17 mouse cellular contexts compared by ENCODE assay signal in the genomic region with DNA sequence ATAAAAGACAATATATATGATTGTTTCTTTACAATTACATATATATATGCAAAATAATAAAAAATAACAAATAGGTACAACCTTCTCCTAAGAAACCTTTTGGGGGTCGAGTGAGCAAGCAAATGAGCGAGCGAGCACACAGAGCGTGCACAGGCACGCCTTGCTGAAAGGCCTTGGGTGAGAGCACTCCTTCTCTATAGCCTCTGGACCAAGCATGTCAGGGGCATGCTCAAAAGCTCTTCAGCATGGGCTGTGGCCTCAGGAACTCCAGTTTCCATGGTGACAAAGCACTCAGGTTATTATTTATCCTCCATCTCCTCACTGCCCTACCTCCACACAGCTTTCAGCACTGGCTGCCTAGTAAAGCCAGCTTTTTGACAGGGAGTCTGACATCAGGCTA. TPM values are rescaled to one million over a fixed set of nuclear protein-coding genes. Genes with fewer than 3 reads are reported as not detected.
A peak's percentile ranks its signal among the peaks of the same experiment; 100 is the strongest.
DNase-seq lines count a peak whose midpoint lies in the region; TF ChIP-seq lines count a peak whose summit lies in the region.
"Had no signal": no experiment of that assay in that cellular context is flagged by ENCODE, and none has a peak within 500 bp of the region (broad histone marks: within the 10 kb centered on the region; RNA-seq: fewer than 3 reads in every experiment).

No protein-coding gene starts in this region.

- in situ Hi-C loops in ES-E14 (cut with MboI; ENCODE audit: low sequenced_read_pairs in 2 of 2, unreplicated experiment in 2 of 2), result loop anchor here in 1 of 2 experiments (10.0 kb wide), 1 partner anchor 112 kb away; no protein-coding TSS in a partner anchor

- intact Hi-C loops in left cerebral cortex, postnatal 25 days (cut with DNase I), result no loop called here

- peaks cover 72% of the 10 kb centered on the region for H3K79me2 ChIP-seq in macrophage (ENCODE audit: inconsistent target)

- H3K4me1 ChIP-seq in ES-E14 (ENCODE audit: control insufficient read depth in 2 of 2, insufficient read depth in 2 of 2, low read length in 2 of 2, poor library complexity in 1 of 2), result peaks cover 0 to 7% of the 10 kb centered on the region in 2 experiments; a peak in 2 of 4 replicates
- H3K4me1 ChIP-seq in embryonic facial prominence, embryonic 10.5 days, result peaks cover 18% of the 10 kb centered on the region
- H3K4me1 ChIP-seq: heart, embryonic 12.5 days had no signal

- WGBS in embryonic facial prominence, embryonic 10.5 days, result 81% methylated on average over 5 of the region's 5 CpGs
- 92% methylated on average over 5 of the region's 5 CpGs for WGBS in macrophage (ENCODE audit: missing documents)

- DNase-seq in lung, adult 18-20 months, result peak; percentile 16 to 43
- DNase-seq in lung, postnatal 10 days, result no peak
- no peak for DNase-seq in ES-E14 (ENCODE audit: low read depth, low spot score)
- DNase-seq in embryonic facial prominence, embryonic 10.5 days (ENCODE audit: low spot score), result peak; percentile 32
- no peak for DNase-seq in right cerebral cortex, postnatal 10 days (ENCODE audit: low spot score in 2 of 2)
- no peak for DNase-seq in left cerebral cortex, postnatal 25 days (ENCODE audit: low spot score in 2 of 2)
- DNase-seq: adrenal gland, adult 8-10 months; cerebellum, adult 8-10 months; gastrocnemius, postnatal 25 days; kidney, adult 2 months; thymus, adult 2 months had no signal

- H3K27ac ChIP-seq in ES-E14 (ENCODE audit: insufficient read depth, low read depth, low read length, poor library complexity, severe bottlenecking) (peak overlapping the region; percentile 42; the same call in 1 of the 2 replicates), macrophage (peak overlapping the region; percentile 19; the same call in 1 of the 2 replicates)
- H3K27ac ChIP-seq in embryonic facial prominence, embryonic 10.5 days (replicated peaks), result peak overlapping the region; percentile 21; the same call in 1 of the 2 replicates
- H3K27ac ChIP-seq: limb, embryonic 12.5 days had no signal

- no peaks in the 10 kb centered on the region for H3K27me3 ChIP-seq in embryonic facial prominence, embryonic 10.5 days (replicated peaks; ENCODE audit: low read depth, poor library complexity, severe bottlenecking)
- H3K27me3 ChIP-seq: embryonic facial prominence, embryonic 13.5 days; heart, embryonic 12.5 days; limb, embryonic 12.5 days had no signal

- no peak overlapping the region for H3K4me3 ChIP-seq in ES-E14 (ENCODE audit: insufficient read depth in 1 of 2, low read depth in 1 of 2, low read length in 2 of 2, poor library complexity in 1 of 2, severe bottlenecking in 1 of 2)
- no peak overlapping the region for H3K4me3 ChIP-seq in embryonic facial prominence, embryonic 10.5 days
- H3K4me3 ChIP-seq in macrophage (ENCODE audit: inconsistent target), result no peak overlapping the region
- H3K4me3 ChIP-seq: embryonic facial prominence, embryonic 13.5 days; heart, embryonic 12.5 days; limb, embryonic 12.5 days; myocyte had no signal

- H3K36me3 ChIP-seq in ES-E14 (ENCODE audit: control insufficient read depth, insufficient read depth, low read length, poor library complexity, severe bottlenecking) (peaks cover 18% of the 10 kb centered on the region), macrophage (ENCODE audit: inconsistent target) (peaks cover 56% of the 10 kb centered on the region)
- H3K36me3 ChIP-seq in embryonic facial prominence, embryonic 10.5 days (replicated peaks), result peaks cover 54% of the 10 kb centered on the region

- H3K9me3 ChIP-seq in ES-E14 (ENCODE audit: control insufficient read depth, insufficient read depth, low read depth, low read length), result no peaks in the 10 kb centered on the region
- no peaks in the 10 kb centered on the region for H3K9me3 ChIP-seq in embryonic facial prominence, embryonic 10.5 days
- H3K9me3 ChIP-seq: embryonic facial prominence, embryonic 13.5 days; heart, embryonic 12.5 days; limb, embryonic 12.5 days had no signal

- no peak overlapping the region for H3K9ac ChIP-seq in ES-E14 (ENCODE audit: insufficient read depth, low read depth, low read length, poor library complexity, severe bottlenecking)
- H3K9ac ChIP-seq: embryonic facial prominence, embryonic 13.5 days; heart, embryonic 12.5 days; limb, embryonic 12.5 days had no signal

TF ChIP-seq in ES-E14, 5 proteins besides CTCF, POLR2A, EP300 and RAD21:
- no peak for TF ChIP-seq HCFC1 (IDR thresholded peaks at IDR 0.05; ENCODE audit: borderline replicate concordance, insufficient read depth, low read length)
- no peak for TF ChIP-seq CHD2 (IDR thresholded peaks at IDR 0.05; ENCODE audit: low read depth, low read length)

RNA-seq across cellular contexts. Expression of gene Slit1, which starts 23.2 kb away (rescaled TPM):
- 1.2 and 1.4 TPM in 2 replicates for total RNA-seq in ES-E14 (2012; rRNA removed)
- 2.3 and 3.9 TPM in 2 replicates for polyA plus RNA-seq in embryonic facial prominence, embryonic 10.5 days (2016; fragmentation: Nextera tagmentation; extraction: Ambion mirVana)
- 100 to 1,000 TPM in 17 of 26 experiments, 10 to 100 TPM in 9; 28.1 to 163 (median 110) TPM for total RNA-seq in macrophage (2018; cell fraction: chromatin; rRNA removed)
- total RNA-seq in macrophage (2018; cell fraction: cytosol; rRNA removed), result 1 to 10 TPM; 1.9 to 8.5 (median 4.2) TPM
- 10 to 100 TPM; 13.7 to 76.8 (median 31.9) TPM for total RNA-seq in macrophage (2018; cell fraction: nucleus; rRNA removed)
- polyA plus RNA-seq in macrophage (2018), result 1.2 to 6.7 TPM (median 3.4 TPM) in 3 replicates
- total RNA-seq in left cerebral cortex, postnatal 25 days (2021), result 10 to 100 TPM; 46.4 to 49.8 TPM
- total RNA-seq: hematopoietic stem cell, adult 5-6 weeks had no signal

RNA-seq across cellular contexts. Expression of gene Arhgap19, which starts 35.2 kb away (rescaled TPM):
- 31.7 and 32.5 TPM in 2 replicates for total RNA-seq in ES-E14 (2012; rRNA removed)
- polyA plus RNA-seq in embryonic facial prominence, embryonic 10.5 days (2016; fragmentation: Nextera tagmentation; extraction: Ambion mirVana), result 45.2 and 46.2 TPM in 2 replicates
- 100 to 1,000 TPM in 17 of 26 experiments, 10 to 100 TPM in 8, 1 to 10 TPM in 1; 7.7 to 676 (median 183) TPM for total RNA-seq in macrophage (2018; cell fraction: chromatin; rRNA removed)
- 100 to 1,000 TPM in 12 of 26 experiments, 10 to 100 TPM in 14; 20.1 to 192 (median 78.1) TPM for total RNA-seq in macrophage (2018; cell fraction: cytosol; rRNA removed)
- total RNA-seq in macrophage (2018; cell fraction: nucleus; rRNA removed), result 100 to 1,000 TPM in 19 of 26 experiments, 10 to 100 TPM in 7; 28.2 to 692 (median 204) TPM
- polyA plus RNA-seq in macrophage (2018), result 95.1 to 159 TPM (median 112 TPM) in 3 replicates
- 1 to 10 TPM; 2.7 to 3.7 TPM for total RNA-seq in left cerebral cortex, postnatal 25 days (2021)

Comparison
In these comparisons a context has a peak if more than half of its experiments do, and no peak if none do; other contexts are left out.
1. DNase-seq: peak in lung, adult 18-20 months (2 of 2) and embryonic facial prominence, embryonic 10.5 days (single experiment); none in lung, postnatal 10 days (single experiment), ES-E14 (single experiment), right cerebral cortex, postnatal 10 days (0 of 2) and left cerebral cortex, postnatal 25 days (0 of 2).
2. RNA of gene Slit1, which starts 23.2 kb away (total RNA-seq): 46.4 to 49.8 TPM in left cerebral cortex, postnatal 25 days; 1.2 to 1.4 TPM in ES-E14; every median in the first group is over 10 times any median in the second.
3. Peak in every context shown above with its lines, with median percentiles within 50 percentile points of each other: H3K27ac ChIP-seq.